Mouse (Mus musculus) G1E (cell line): ENCODE measurements around the gene Kpna2.

ENCODE experiments used
- CTCF ChIP-seq: IDR thresholded peaks from 2 replicates; pipeline ENCODE4 v1.5.1; 2012; ENCODE audit warnings: low read depth, low read length, inconsistent platforms, mixed read lengths
- GATA1 ChIP-seq: IDR thresholded peaks from 2 replicates; pipeline ENCODE4 v1.6.1; 2012; ENCODE audit warnings: borderline replicate concordance, low read length, inconsistent platforms, mixed read lengths

DNA sequence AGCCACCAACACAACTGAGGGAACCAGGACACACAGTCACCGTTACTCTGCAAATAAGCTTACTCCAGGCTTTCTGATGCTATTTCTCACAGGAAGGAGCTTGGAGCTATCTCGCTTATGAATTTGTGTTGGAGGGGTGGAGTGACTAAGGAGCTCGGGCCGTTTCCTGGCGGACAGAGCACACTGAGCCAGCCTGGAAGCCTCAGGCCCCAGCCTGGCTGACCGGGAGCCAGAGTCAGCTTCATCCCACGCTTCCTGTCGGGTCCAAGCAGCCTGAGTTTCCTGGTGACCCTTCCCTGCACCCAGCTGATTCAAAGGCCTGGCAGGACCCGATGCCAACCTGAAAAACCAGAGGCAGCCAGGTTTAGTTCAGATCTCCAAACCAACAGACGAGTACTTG, 31.7 kb downstream of the Kpna2 start:
- no peak for TF ChIP-seq CTCF
- TF ChIP-seq GATA1, result no peak
